Mouse (Mus musculus) liver, embryonic 16.5 days (tissue): Measurements from ENCODE around the gene Fosb. TPM values are rescaled to one million over a fixed set of nuclear protein-coding genes. Genes with fewer than 3 reads are reported as not detected.
A peak's percentile ranks its signal among the peaks of the same experiment; 100 is the strongest.

Experiments
- ATAC-seq: fragments of 200-750 bp; cut with Nextera tagmentation; 2 replicates; pipeline ENCODE4 v1.8.0; 2017; ENCODE audit warnings: low read depth, mild to moderate bottlenecking, moderate number of reproducible peaks, moderate library complexity
- H3K27ac ChIP-seq: fragments of 300-500 bp; sonication (generic); 2 replicates; pipeline ENCODE4 v1.5.1; 2014; ENCODE audit warnings: mild to moderate bottlenecking, low read length
- H3K27me3 ChIP-seq: fragments of 300-500 bp; sonication (generic); 2 replicates; pipeline ENCODE4 v1.6.1; 2014; ENCODE audit warnings: low read depth, low read length, mixed read lengths; ENCODE audit not compliant: control insufficient read depth, insufficient read depth
- H3K36me3 ChIP-seq: fragments of 300-500 bp; sonication (generic); 2 replicates; pipeline ENCODE4 v1.6.1; 2014; ENCODE audit warnings: mild to moderate bottlenecking; ENCODE audit not compliant: control insufficient read depth, insufficient read depth
- H3K4me1 ChIP-seq: fragments of 300-500 bp; sonication (generic); 2 replicates; pipeline ENCODE4 v1.6.1; 2014; ENCODE audit warnings: low read depth, low read length, mixed read lengths; ENCODE audit not compliant: control insufficient read depth
- H3K4me2 ChIP-seq: fragments of 300-500 bp; sonication (generic); 2 replicates; pipeline ENCODE4 v1.6.1; 2014; ENCODE audit warnings: low read depth, low read length, mixed read lengths
- H3K4me3 ChIP-seq: fragments of 300-500 bp; sonication (generic); 2 replicates; pipeline ENCODE4 v1.5.1; 2014; ENCODE audit warnings: low read depth, mild to moderate bottlenecking, low read length
- H3K9ac ChIP-seq: fragments of 300-500 bp; sonication (generic); 2 replicates; pipeline ENCODE4 v1.6.1; 2014; ENCODE audit warnings: low read depth, low read length
- H3K9me3 ChIP-seq: fragments of 300-500 bp; sonication (generic); replicated peaks from 2 replicates; pipeline ENCODE4 v1.6.1; 2016; ENCODE audit warnings: low read length; ENCODE audit not compliant: control insufficient read depth
- WGBS: fragments of 180-500 bp; shearing (Covaris S2); extraction: QIAGEN DNeasy Blood & Tissue Kit; methylation state at CpG from one replicate; pipeline ENCODE4 v1.1.7; 2014; ENCODE audit not compliant: insufficient replicate concordance; 5-methylcytosine and 5-hydroxymethylcytosine counted together
- polyA plus RNA-seq: library from polyadenylated mRNA; unstranded; fragments of >200 nt; fragmentation: Nextera tagmentation; extraction: Ambion mirVana; gene quantifications from 2 replicates; pipeline ENCODE4 v1.2.1, GENCODE M21; 2015

Fosb gene
- polyA plus RNA-seq, 1 experiment from 2014 or later, result not detected

GRCm38 (mm10) chr7:19305796-19306765 is 3.8 kb downstream of the Fosb start:
- peaks cover 24% of the 10 kb centered on the region for H3K4me1 ChIP-seq
- H3K4me3 ChIP-seq, result no peak overlapping the region
- no peaks in the 10 kb centered on the region for H3K9me3 ChIP-seq
- H3K9ac ChIP-seq, result no peak overlapping the region
- H3K4me2 ChIP-seq, result no peak overlapping the region
- 38% methylated on average over 16 of the region's 16 CpGs for WGBS
- H3K27me3 ChIP-seq, result peaks cover 68% of the 10 kb centered on the region
- ATAC-seq, result no peak
- no peak overlapping the region for H3K27ac ChIP-seq
- no peaks in the 10 kb centered on the region for H3K36me3 ChIP-seq

- H3K4me3 ChIP-seq, result no peak overlapping the region
- no peak overlapping the region for H3K4me2 ChIP-seq
- H3K36me3 ChIP-seq, result no peaks in the 10 kb centered on the region
- 10% methylated on average over 6 of the region's 6 CpGs for WGBS
- H3K27ac ChIP-seq, result no peak overlapping the region
- peaks cover 21% of the 10 kb centered on the region for H3K4me1 ChIP-seq
- H3K9me3 ChIP-seq, result no peaks in the 10 kb centered on the region
- no peak overlapping the region for H3K9ac ChIP-seq
- no peak for ATAC-seq
- peaks cover 68% of the 10 kb centered on the region for H3K27me3 ChIP-seq
Measured at GRCm38 (mm10) chr7:19305413-19305735, 4.5 kb downstream of the Fosb start.

GRCm38 (mm10) chr7:19304501-19305412 is 5.1 kb downstream of the Fosb start:
- ATAC-seq, result no peak
- 1% methylated on average over 48 of the region's 48 CpGs for WGBS
- peak overlapping the region; percentile 42 for H3K4me2 ChIP-seq
- peaks cover 19% of the 10 kb centered on the region for H3K4me1 ChIP-seq
- H3K9me3 ChIP-seq, result no peaks in the 10 kb centered on the region
- no peak overlapping the region for H3K27ac ChIP-seq
- peak overlapping the region; percentile 32 for H3K4me3 ChIP-seq
- H3K27me3 ChIP-seq, result peaks cover 68% of the 10 kb centered on the region
- 0 out of 2 replicates have a peak overlapping the region, but pooled peaks have one; percentile 18 for H3K9ac ChIP-seq
- no peaks in the 10 kb centered on the region for H3K36me3 ChIP-seq

GRCm38 (mm10) chr7:19303770-19304169 is 6.1 kb downstream of the Fosb start:
- 2% methylated on average over 16 of the region's 16 CpGs for WGBS
- no peak for ATAC-seq
- Histone ChIP-seq H3K4me2 (no peak overlapping the region), H3K27me3 (peaks cover 65% of the 10 kb centered on the region), H3K9me3 (no peaks in the 10 kb centered on the region), H3K9ac (no peak overlapping the region), H3K36me3 (no peaks in the 10 kb centered on the region), H3K4me3 (no peak overlapping the region), H3K27ac (no peak overlapping the region), H3K4me1 (peaks cover 10% of the 10 kb centered on the region)

GRCm38 (mm10) chr7:19303046-19303305 is 6.9 kb downstream of the Fosb start:
- H3K4me3 ChIP-seq, result no peak overlapping the region
- no peaks in the 10 kb centered on the region for H3K36me3 ChIP-seq
- WGBS, result 68% methylated on average over 12 of the region's 12 CpGs
- H3K27me3 ChIP-seq, result peaks cover 65% of the 10 kb centered on the region
- H3K4me2 ChIP-seq, result no peak overlapping the region
- H3K9me3 ChIP-seq, result no peaks in the 10 kb centered on the region
- H3K4me1 ChIP-seq, result peaks cover 4% of the 10 kb centered on the region
- H3K27ac ChIP-seq, result no peak overlapping the region
- no peak overlapping the region for H3K9ac ChIP-seq
- ATAC-seq, result no peak

GRCm38 (mm10) chr7:19302264-19303045 is 7.4 kb downstream of the Fosb start:
- Histone ChIP-seq H3K36me3 (no peaks in the 10 kb centered on the region), H3K27me3 (peaks cover 61% of the 10 kb centered on the region), H3K4me3 (no peak overlapping the region), H3K27ac (no peak overlapping the region), H3K9ac (no peak overlapping the region), H3K4me1 (no peaks in the 10 kb centered on the region; the same call in none of the 2 replicates), H3K4me2 (no peak overlapping the region), H3K9me3 (no peaks in the 10 kb centered on the region)
- WGBS, result 40% methylated on average over 13 of the region's 13 CpGs
- ATAC-seq, result no peak

GRCm38 (mm10) chr7:19301461-19302263 is 8.2 kb downstream of the Fosb start:
- Histone ChIP-seq H3K9me3 (no peaks in the 10 kb centered on the region), H3K27ac (no peak overlapping the region), H3K4me3 (no peak overlapping the region), H3K4me2 (peak overlapping the region; percentile 27), H3K4me1 (no peaks in the 10 kb centered on the region; the same call in none of the 2 replicates), H3K27me3 (peaks cover 53% of the 10 kb centered on the region), H3K9ac (no peak overlapping the region), H3K36me3 (no peaks in the 10 kb centered on the region)
- no peak for ATAC-seq
- WGBS, result 13% methylated on average over 16 of the region's 16 CpGs
